Mouse (Mus musculus): ENCODE data around the gene Kansl1l. TPM values are rescaled to one million over a fixed set of nuclear protein-coding genes. Genes with fewer than 3 reads are reported as not detected.

Gene Kansl1l
- 10 to 100 TPM; 19.1 to 19.9 TPM for polyA plus RNA-seq (2017; shearing (Covaris generic))

DNA sequence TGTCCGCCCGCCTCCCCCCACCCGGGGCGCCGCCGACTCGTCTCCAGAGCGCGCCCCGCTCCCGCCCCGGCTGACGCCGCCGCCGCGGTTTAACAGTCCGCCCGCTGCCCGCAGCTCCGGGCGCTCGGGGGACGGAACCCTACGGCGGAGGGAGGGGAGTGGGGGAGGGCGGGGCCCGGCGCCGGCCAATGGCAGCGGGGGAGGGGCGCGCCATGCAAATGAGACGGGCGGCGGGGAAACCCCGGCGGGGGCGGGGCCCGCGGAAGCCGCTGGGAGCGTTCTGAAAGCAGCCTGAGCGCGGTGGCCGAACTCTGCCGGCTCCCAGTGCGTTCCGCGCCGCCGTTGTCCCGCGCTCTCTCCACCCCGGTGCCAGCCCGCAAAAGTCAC, at the start of gene Kansl1l:
Kansl1l (minus strand) TSS at position 110 of the 387 bp plus-strand sequence.

GRCm38 (mm10) chr1:66862712-66863511, 45.5 kb upstream of the Kansl1l start, which contains the start of gene Acadl:
Gene Acadl, minus strand, starts transcription at chr1:66863277.

GRCm38 (mm10) chr1:66700693-66701575, 116.4 kb downstream of the Kansl1l start, which contains the start of gene Rpe:
Gene Rpe, plus strand, starts transcription at chr1:66700831.

Other genes starting within 250 kb of the Kansl1l start
- 10 to 100 TPM; 50.4 to 57.4 TPM for gene Rpe, start 116.7 kb downstream of the Kansl1l start, polyA plus RNA-seq (2017; shearing (Covaris generic))
- gene Acadl, start 45.7 kb upstream of the Kansl1l start, polyA plus RNA-seq (2017; shearing (Covaris generic)): 10 to 100 TPM; 54.6 to 80.7 TPM
- gene Myl1, start 127.8 kb upstream of the Kansl1l start, polyA plus RNA-seq (2017; shearing (Covaris generic)): not detected
- gene Lancl1, start 221.3 kb upstream of the Kansl1l start, polyA plus RNA-seq (2017; shearing (Covaris generic)): 10 to 100 TPM; 47.6 to 63.5 TPM